Mouse (Mus musculus) intestine, postnatal 0 days (tissue): ENCODE measurements at regions not wholly inside any gene's neighbourhood (a gene's known extent, or its start where the extent isn't known, plus 50 kb on each side); places are given as distances from the start of the nearest gene placed in this dataset.

Experiments
- ATAC-seq: fragments of 200-750 bp; cut with Nextera tagmentation; 2 replicates; pipeline ENCODE4 v1.8.0; 2017; ENCODE audit warnings: mild to moderate bottlenecking, moderate TSS enrichment, moderate library complexity
- H3K27ac ChIP-seq: fragments of 300-500 bp; sonication (generic); 2 replicates; pipeline ENCODE4 v1.5.1; 2014; ENCODE audit warnings: mild to moderate bottlenecking, low read depth, low read length, moderate library complexity
- H3K27me3 ChIP-seq: fragments of 300-500 bp; sonication (generic); replicated peaks from 2 replicates; pipeline ENCODE4 v1.6.1; 2014; ENCODE audit warnings: low read length, mixed read lengths; ENCODE audit not compliant: control insufficient read depth, insufficient read depth
- H3K36me3 ChIP-seq: fragments of 300-500 bp; sonication (generic); 2 replicates; pipeline ENCODE4 v1.6.1; 2014; ENCODE audit warnings: mild to moderate bottlenecking, moderate library complexity; ENCODE audit not compliant: control insufficient read depth, insufficient read depth
- H3K4me1 ChIP-seq: fragments of 300-500 bp; sonication (generic); replicated peaks from 2 replicates; pipeline ENCODE4 v1.6.1; 2014; ENCODE audit warnings: antibody characterized with exemption, low read length, mixed read lengths; ENCODE audit not compliant: control insufficient read depth, insufficient read depth
- H3K4me2 ChIP-seq: fragments of 300-500 bp; sonication (generic); replicated peaks from 2 replicates; pipeline ENCODE4 v1.6.1; 2014; ENCODE audit warnings: low read depth, mild to moderate bottlenecking, moderate library complexity
- H3K4me3 ChIP-seq: fragments of 300-500 bp; sonication (generic); 2 replicates; pipeline ENCODE4 v1.5.1; 2014; ENCODE audit warnings: low read depth, low read length
- H3K9ac ChIP-seq: fragments of 300-500 bp; sonication (generic); 2 replicates; pipeline ENCODE4 v1.6.1; 2014; ENCODE audit warnings: mild to moderate bottlenecking, low read depth, low read length
- H3K9me3 ChIP-seq: fragments of 300-500 bp; sonication (generic); 2 replicates; pipeline ENCODE4 v1.6.1; 2016; ENCODE audit warnings: mixed run types; ENCODE audit not compliant: control insufficient read depth
- CTCF ChIP-seq: sonication (generic); IDR thresholded peaks from 2 replicates; pipeline ENCODE4 v1.5.1; 2016; ENCODE audit warnings: low read depth, mild to moderate bottlenecking, control low read depth, antibody characterized with exemption, moderate library complexity
- WGBS: fragments of 180-500 bp; shearing (Covaris S2); extraction: QIAGEN DNeasy Blood & Tissue Kit; methylation state at CpG from one replicate; pipeline ENCODE4 v1.1.7; 2014; 5-methylcytosine and 5-hydroxymethylcytosine counted together

DNA sequence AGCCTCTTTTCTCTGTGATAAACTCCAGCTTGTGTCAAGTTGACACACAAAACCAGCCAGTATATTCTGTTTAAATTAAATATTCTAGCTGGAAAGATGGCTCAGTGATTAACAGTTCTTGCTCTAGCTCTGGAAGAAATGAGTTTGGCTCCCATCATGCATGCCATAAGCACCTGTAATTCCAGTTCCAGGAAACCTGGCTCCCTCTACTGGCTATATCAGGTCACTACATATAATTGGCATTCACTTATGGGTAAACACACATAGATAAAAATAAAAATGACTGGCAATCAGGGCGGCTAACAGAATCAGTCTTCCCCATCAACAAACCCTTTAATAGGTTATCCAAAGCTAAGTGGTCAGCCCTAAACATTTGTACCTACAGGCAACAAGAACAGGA, 194.2 kb downstream of the Alx1 start:
- no peak for ATAC-seq
- Histone ChIP-seq H3K27ac (no peak overlapping the region), H3K27me3 (no peaks in the 10 kb centered on the region), H3K4me2 (no peak overlapping the region), H3K4me1 (no peaks in the 10 kb centered on the region), H3K9ac (no peak overlapping the region), H3K4me3 (no peak overlapping the region), H3K36me3 (no peaks in the 10 kb centered on the region), H3K9me3 (no peaks in the 10 kb centered on the region)
- peak; percentile 69 for TF ChIP-seq CTCF
- 30% methylated on average over 1 of the region's 1 CpGs for WGBS

- Histone ChIP-seq H3K9ac (no peak overlapping the region), H3K4me2 (no peak overlapping the region), H3K4me1 (no peaks in the 10 kb centered on the region), H3K36me3 (no peaks in the 10 kb centered on the region), H3K9me3 (no peaks in the 10 kb centered on the region), H3K4me3 (no peak overlapping the region), H3K27me3 (no peaks in the 10 kb centered on the region), H3K27ac (no peak overlapping the region)
- ATAC-seq = no peak
- WGBS = 65% methylated on average over 3 of the region's 3 CpGs
- TF ChIP-seq CTCF = no peak
Measured at GRCm38 (mm10) chr10:102829606-102830005, 200.4 kb downstream of the Alx1 start.

GRCm38 (mm10) chr10:102823434-102823833, 206.6 kb downstream of the Alx1 start:
- Histone ChIP-seq H3K4me1 (no peaks in the 10 kb centered on the region), H3K9me3 (no peaks in the 10 kb centered on the region), H3K27me3 (no peaks in the 10 kb centered on the region), H3K4me3 (no peak overlapping the region), H3K27ac (no peak overlapping the region), H3K4me2 (no peak overlapping the region), H3K9ac (no peak overlapping the region), H3K36me3 (no peaks in the 10 kb centered on the region)
- ATAC-seq = no peak
- peak; percentile 50 for TF ChIP-seq CTCF

DNA sequence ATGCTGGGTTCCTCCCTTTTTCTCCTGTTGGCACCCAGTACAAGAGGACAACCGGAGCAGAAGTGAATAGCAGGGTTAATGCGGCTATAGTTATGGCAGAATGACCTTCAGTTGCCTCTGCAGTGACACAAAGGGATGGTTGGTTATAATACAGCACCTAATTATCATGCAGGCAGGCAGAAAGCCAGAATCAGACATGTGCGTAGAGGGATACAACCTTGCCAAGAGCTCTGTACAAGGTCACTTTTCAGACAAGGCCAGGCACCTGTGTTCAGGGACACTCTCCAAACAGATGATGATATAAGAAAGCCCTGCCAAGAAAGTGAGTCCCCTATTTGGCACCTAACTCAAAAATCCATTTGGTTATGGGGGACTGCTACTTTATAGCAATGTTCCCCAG, 228.6 kb downstream of the Alx1 start:
- no peak for TF ChIP-seq CTCF
- 85% methylated on average over 3 of the region's 3 CpGs for WGBS
- Histone ChIP-seq H3K27me3 (no peaks in the 10 kb centered on the region), H3K4me2 (no peak overlapping the region), H3K27ac (no peak overlapping the region), H3K4me3 (no peak overlapping the region), H3K9me3 (no peaks in the 10 kb centered on the region), H3K4me1 (no peaks in the 10 kb centered on the region), H3K36me3 (no peaks in the 10 kb centered on the region), H3K9ac (no peak overlapping the region)
- ATAC-seq = no peak

GRCm38 (mm10) chr10:102779243-102779642, 250.8 kb downstream of the Alx1 start:
- no peak for TF ChIP-seq CTCF
- 85% methylated on average over 2 of the region's 2 CpGs for WGBS
- Histone ChIP-seq H3K27me3 (no peaks in the 10 kb centered on the region), H3K9me3 (no peaks in the 10 kb centered on the region), H3K4me3 (no peak overlapping the region), H3K4me1 (no peaks in the 10 kb centered on the region), H3K9ac (no peak overlapping the region), H3K4me2 (no peak overlapping the region), H3K36me3 (no peaks in the 10 kb centered on the region), H3K27ac (no peak overlapping the region)
- ATAC-seq = no peak

DNA sequence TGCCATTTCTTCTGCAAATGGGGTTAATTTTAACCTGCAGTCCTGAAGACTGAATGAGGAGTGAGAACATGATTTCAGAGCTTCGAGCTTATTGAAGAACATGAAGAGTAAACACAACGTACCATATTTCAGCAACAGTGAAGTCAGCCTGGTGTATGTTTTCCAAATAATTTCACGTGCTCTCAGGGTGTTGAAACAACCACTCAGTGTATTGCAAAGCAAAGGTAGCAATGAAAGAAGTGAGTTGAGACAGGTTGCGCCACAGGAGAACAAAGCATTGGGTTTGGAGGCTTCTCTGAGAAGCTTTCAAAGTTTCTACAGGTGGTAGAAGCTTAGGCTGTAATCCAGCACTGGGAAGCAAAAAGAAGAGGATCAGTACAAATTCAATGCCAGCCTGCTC, 251.7 kb downstream of the Rassf9 start:
- H3K4me3 ChIP-seq = no peak overlapping the region
- no peaks in the 10 kb centered on the region for H3K27me3 ChIP-seq
- no peak overlapping the region for H3K27ac ChIP-seq
- no peak overlapping the region for H3K9ac ChIP-seq
- no peaks in the 10 kb centered on the region for H3K4me1 ChIP-seq
- no peak for TF ChIP-seq CTCF
- H3K9me3 ChIP-seq = no peaks in the 10 kb centered on the region
- 69% methylated on average over 4 of the region's 4 CpGs for WGBS
- no peak overlapping the region for H3K4me2 ChIP-seq
- H3K36me3 ChIP-seq = no peaks in the 10 kb centered on the region
- ATAC-seq = no peak

GRCm38 (mm10) chr10:102762378-102762777, 250.4 kb downstream of the Rassf9 start:
- Histone ChIP-seq H3K36me3 (no peaks in the 10 kb centered on the region), H3K4me1 (no peaks in the 10 kb centered on the region), H3K9me3 (no peaks in the 10 kb centered on the region), H3K4me3 (no peak overlapping the region), H3K27me3 (no peaks in the 10 kb centered on the region), H3K27ac (no peak overlapping the region), H3K9ac (no peak overlapping the region), H3K4me2 (no peak overlapping the region)
- no peak for ATAC-seq
- 40% methylated on average over 2 of the region's 2 CpGs for WGBS
- no peak for TF ChIP-seq CTCF
